Mouse (Mus musculus) testis, postnatal 14 days (tissue): Measurements from ENCODE around the gene Phxr2.

ENCODE experiments used
- DNase-seq: peaks from one replicate; pipeline ENCODE4 v3.0.0; 2021; ENCODE audit warnings: low spot score

The Phxr2 gene

GRCm38 (mm10) chr10:99093364-99093763 is 32.8 kb downstream of the Phxr2 start:
- DNase-seq = no peak

- no peak for DNase-seq
Measured at GRCm38 (mm10) chr10:99089906-99090305, 36.2 kb downstream of the Phxr2 start.

GRCm38 (mm10) chr10:99086029-99086428 is 40.1 kb downstream of the Phxr2 start:
- DNase-seq = no peak

- DNase-seq = no peak
Measured at GRCm38 (mm10) chr10:99085240-99085587, 40.9 kb downstream of the Phxr2 start.

GRCm38 (mm10) chr10:99084397-99085239 is 41.5 kb downstream of the Phxr2 start:
- DNase-seq = peak; percentile 81

- DNase-seq = no peak
Measured at GRCm38 (mm10) chr10:99083431-99084003, 42.6 kb downstream of the Phxr2 start.

GRCm38 (mm10) chr10:99081569-99081990 is 44.5 kb downstream of the Phxr2 start:
- no peak for DNase-seq

GRCm38 (mm10) chr10:99078621-99079020 is 47.5 kb downstream of the Phxr2 start:
- DNase-seq = no peak

- DNase-seq = peak; percentile 67
Measured at GRCm38 (mm10) chr10:99076113-99076895, 49.8 kb downstream of the Phxr2 start.
